Mouse (Mus musculus) embryonic facial prominence, embryonic 11.5 days (tissue): ENCODE results near the gene Gm10273. TPM values are rescaled to one million over a fixed set of nuclear protein-coding genes. Genes with fewer than 3 reads are reported as not detected.

Source experiments
- ATAC-seq: fragments of 200-750 bp; cut with Nextera tagmentation; replicated peaks from 2 replicates; pipeline ENCODE4 v1.8.0; 2017; ENCODE audit warnings: low read depth; ENCODE audit not compliant: insufficient number of reproducible peaks, low FRiP score, low TSS enrichment
- DNase-seq: peaks from one replicate; pipeline ENCODE4 v3.0.0-alpha.2; 2015; ENCODE audit warnings: low spot score
- H3K27ac ChIP-seq: fragments of 300-500 bp; sonication (generic); replicated peaks from 2 replicates; pipeline ENCODE4 v1.5.1; 2014; ENCODE audit warnings: mild to moderate bottlenecking, low read depth, low read length, control low read depth
- H3K27me3 ChIP-seq: fragments of 300-500 bp; sonication (generic); 2 replicates; pipeline ENCODE4 v1.6.1; 2014; ENCODE audit warnings: mild to moderate bottlenecking, low read length, moderate library complexity, mixed read lengths; ENCODE audit not compliant: control insufficient read depth, insufficient read depth
- H3K36me3 ChIP-seq: fragments of 300-500 bp; sonication (generic); replicated peaks from 2 replicates; pipeline ENCODE4 v1.6.1; 2014; ENCODE audit warnings: low read depth, mild to moderate bottlenecking, low read length, moderate library complexity, mixed read lengths; ENCODE audit not compliant: control insufficient read depth, insufficient read depth
- H3K4me1 ChIP-seq: fragments of 300-500 bp; sonication (generic); 2 replicates; pipeline ENCODE4 v1.6.1; 2014; ENCODE audit warnings: low read length, mixed read lengths; ENCODE audit not compliant: control insufficient read depth, insufficient read depth
- H3K4me2 ChIP-seq: fragments of 300-500 bp; sonication (generic); 2 replicates; pipeline ENCODE4 v1.6.1; 2014; ENCODE audit warnings: low read depth, mild to moderate bottlenecking, control low read depth, low read length, moderate library complexity
- H3K4me3 ChIP-seq: fragments of 300-500 bp; sonication (generic); 2 replicates; pipeline ENCODE4 v1.5.1; 2014; ENCODE audit warnings: low read depth, low read length, control low read depth
- H3K9ac ChIP-seq: fragments of 300-500 bp; sonication (generic); replicated peaks from 2 replicates; pipeline ENCODE4 v1.6.1; 2014; ENCODE audit warnings: mild to moderate bottlenecking, control low read depth, low read length
- H3K9me3 ChIP-seq: fragments of 300-500 bp; sonication (generic); replicated peaks from 2 replicates; pipeline ENCODE4 v1.6.1; 2016; ENCODE audit warnings: mild to moderate bottlenecking, low read length, inconsistent platforms, mixed read lengths; ENCODE audit not compliant: control insufficient read depth
- WGBS: fragments of 180-500 bp; shearing (Covaris S2); extraction: QIAGEN DNeasy Blood & Tissue Kit; methylation state at CpG from one replicate; pipeline ENCODE4 v1.1.7; 2014; 5-methylcytosine and 5-hydroxymethylcytosine counted together
- polyA plus RNA-seq: library from polyadenylated mRNA; unstranded; fragments of >200 nt; fragmentation: Nextera tagmentation; extraction: Ambion mirVana; gene quantifications from 2 replicates; pipeline ENCODE4 v1.2.1, GENCODE M21; 2014

Gm10273 gene
- polyA plus RNA-seq, 1 experiment from 2014 or later: 1.3 TPM

- WGBS: 94% methylated on average over 2 of the region's 2 CpGs
- Histone ChIP-seq H3K27ac (no peak overlapping the region), H3K36me3 (peaks cover 11% of the 10 kb centered on the region), H3K4me3 (no peak overlapping the region), H3K9me3 (no peaks in the 10 kb centered on the region), H3K4me2 (no peak overlapping the region), H3K4me1 (no peaks in the 10 kb centered on the region), H3K27me3 (no peaks in the 10 kb centered on the region), H3K9ac (no peak overlapping the region)
- DNase-seq (no peak), ATAC-seq (no peak)
Observed at GRCm38 (mm10) chr10:59363208-59363607, 32.2 kb upstream of the Gm10273 start.

- Histone ChIP-seq H3K4me2 (no peak overlapping the region), H3K4me1 (no peaks in the 10 kb centered on the region), H3K9me3 (no peaks in the 10 kb centered on the region), H3K27ac (no peak overlapping the region), H3K36me3 (peaks cover 11% of the 10 kb centered on the region), H3K27me3 (no peaks in the 10 kb centered on the region), H3K9ac (no peak overlapping the region), H3K4me3 (no peak overlapping the region)
- DNase-seq (no peak), ATAC-seq (no peak)
- 93% methylated on average over 3 of the region's 3 CpGs for WGBS
Observed at GRCm38 (mm10) chr10:59364551-59364950, 30.9 kb upstream of the Gm10273 start.

- DNase-seq (no peak), ATAC-seq (no peak)
- no peak overlapping the region for H3K9ac ChIP-seq
- H3K36me3 ChIP-seq: peaks cover 11% of the 10 kb centered on the region
- H3K4me1 ChIP-seq: no peaks in the 10 kb centered on the region
- no peaks in the 10 kb centered on the region for H3K9me3 ChIP-seq
- WGBS: 87% methylated on average over 5 of the region's 5 CpGs
- no peak overlapping the region for H3K4me2 ChIP-seq
- H3K4me3 ChIP-seq: no peak overlapping the region
- H3K27me3 ChIP-seq: no peaks in the 10 kb centered on the region
- H3K27ac ChIP-seq: no peak overlapping the region
Observed at GRCm38 (mm10) chr10:59365804-59366589, 29.4 kb upstream of the Gm10273 start.

GRCm38 (mm10) chr10:59366746-59367145, 28.7 kb upstream of the Gm10273 start:
- Histone ChIP-seq H3K9ac (no peak overlapping the region), H3K36me3 (peaks cover 11% of the 10 kb centered on the region), H3K4me2 (no peak overlapping the region), H3K27me3 (no peaks in the 10 kb centered on the region), H3K27ac (no peak overlapping the region), H3K4me3 (no peak overlapping the region), H3K4me1 (no peaks in the 10 kb centered on the region), H3K9me3 (no peaks in the 10 kb centered on the region)
- DNase-seq (no peak), ATAC-seq (no peak)
- 97% methylated on average over 4 of the region's 4 CpGs for WGBS

- DNase-seq (no peak), ATAC-seq (no peak)
- H3K9me3 ChIP-seq: no peaks in the 10 kb centered on the region
- H3K4me3 ChIP-seq: no peak overlapping the region
- H3K27ac ChIP-seq: no peak overlapping the region
- H3K27me3 ChIP-seq: no peaks in the 10 kb centered on the region
- H3K4me1 ChIP-seq: no peaks in the 10 kb centered on the region
- whole genome bisulfite sequencing: 83% methylated on average over 4 of the region's 4 CpGs
- H3K36me3 ChIP-seq: peaks cover 11% of the 10 kb centered on the region
- no peak overlapping the region for H3K4me2 ChIP-seq
- no peak overlapping the region for H3K9ac ChIP-seq
Observed at GRCm38 (mm10) chr10:59367206-59367605, 28.2 kb upstream of the Gm10273 start.

- H3K9ac ChIP-seq: no peak overlapping the region
- no peak overlapping the region for H3K4me2 ChIP-seq
- H3K27me3 ChIP-seq: no peaks in the 10 kb centered on the region
- no peaks in the 10 kb centered on the region for H3K4me1 ChIP-seq
- H3K27ac ChIP-seq: no peak overlapping the region
- 89% methylated on average over 8 of the region's 8 CpGs for WGBS
- H3K9me3 ChIP-seq: no peaks in the 10 kb centered on the region
- no peak for DNase-seq
- ATAC-seq: no peak
- no peak overlapping the region for H3K4me3 ChIP-seq
- peaks cover 11% of the 10 kb centered on the region for H3K36me3 ChIP-seq
Observed at GRCm38 (mm10) chr10:59368729-59369128, 26.7 kb upstream of the Gm10273 start.

- no peaks in the 10 kb centered on the region for H3K9me3 ChIP-seq
- ATAC-seq (no peak), DNase-seq (no peak)
- no peaks in the 10 kb centered on the region for H3K27me3 ChIP-seq
- no peak overlapping the region for H3K27ac ChIP-seq
- no peak overlapping the region for H3K9ac ChIP-seq
- H3K36me3 ChIP-seq: peaks cover 8% of the 10 kb centered on the region
- no peaks in the 10 kb centered on the region for H3K4me1 ChIP-seq
- H3K4me2 ChIP-seq: no peak overlapping the region
- H3K4me3 ChIP-seq: no peak overlapping the region
- WGBS: 93% methylated on average over 9 of the region's 9 CpGs
Observed at GRCm38 (mm10) chr10:59369426-59369825, 26.0 kb upstream of the Gm10273 start.

- Histone ChIP-seq H3K4me1 (no peaks in the 10 kb centered on the region), H3K9me3 (no peaks in the 10 kb centered on the region), H3K4me3 (no peak overlapping the region), H3K27me3 (no peaks in the 10 kb centered on the region), H3K9ac (no peak overlapping the region), H3K27ac (no peak overlapping the region), H3K36me3 (no peaks in the 10 kb centered on the region; the same call in 1 of the 2 replicates), H3K4me2 (no peak overlapping the region)
- ATAC-seq (no peak), DNase-seq (no peak)
- WGBS: 85% methylated on average over 10 of the region's 10 CpGs
Observed at GRCm38 (mm10) chr10:59377906-59378305, 17.5 kb upstream of the Gm10273 start.
